Mouse (Mus musculus): ENCODE data around the gene Slc35e2.

DNA sequence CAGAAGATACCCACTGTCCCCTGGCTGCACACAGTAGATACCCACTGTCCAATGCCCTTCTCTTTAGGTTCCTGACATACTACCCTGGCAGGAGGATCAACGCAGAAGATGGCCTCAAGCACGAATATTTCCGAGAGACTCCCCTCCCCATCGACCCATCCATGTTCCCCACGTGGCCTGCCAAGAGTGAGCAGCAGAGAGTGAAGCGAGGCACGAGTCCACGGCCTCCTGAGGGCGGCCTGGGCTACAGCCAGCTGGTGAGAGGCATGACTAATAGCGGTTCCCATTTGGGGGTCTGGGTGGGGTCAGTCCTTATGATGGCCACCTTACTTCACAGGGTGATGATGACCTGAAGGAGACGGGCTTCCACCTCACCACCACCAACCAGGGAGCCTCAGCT lies 48.1 kb downstream of the Slc35e2 start:
- TF ChIP-seq CTCF (IDR thresholded peaks at IDR 0.05; ENCODE audit: low read depth, low read length) = no peak
- no peak for TF ChIP-seq GATA1 (IDR thresholded peaks at IDR 0.05; ENCODE audit: borderline replicate concordance, low read length)
- no peak for TF ChIP-seq TAL1 (conservative IDR thresholded peaks at IDR 0.05; ENCODE audit: low read depth, low read length)
- TF ChIP-seq POLR2AphosphoS5 (IDR thresholded peaks at IDR 0.05; ENCODE audit: insufficient replicate concordance, low read depth, low read length) = no peak
- no peak for TF ChIP-seq GATA2 (IDR thresholded peaks at IDR 0.05; ENCODE audit: borderline replicate concordance, low read depth, low read length)

All from G1E (cell line).